Mouse (Mus musculus) activated CD4-positive, CD25-positive, alpha-beta regulatory T cell (primary cell): ENCODE results near the gene Vmn2r54. TPM values are rescaled to one million over a fixed set of nuclear protein-coding genes. Genes with fewer than 3 reads are reported as not detected.

ENCODE experiments used
- polyA plus RNA-seq, 2 experiments: library from polyadenylated mRNA; unstranded; fragments of 100-300 nt; shearing (Covaris generic); gene quantifications; one replicate each; pipeline ENCODE4 v1.2.1; 2017

Vmn2r54 gene
- not detected for polyA plus RNA-seq

GRCm38 (mm10) chr7:12640219-12640618 is at the start of gene Vmn2r54:
Gene Vmn2r54, minus strand, starts transcription at chr7:12640319.

GRCm38 (mm10) chr7:12684903-12685302 is 44.8 kb upstream of the Vmn2r54 start, which contains the start of gene Vmn2r55:
Gene Vmn2r55, minus strand, starts transcription at chr7:12685003.

GRCm38 (mm10) chr7:12608688-12609087 is 31.4 kb downstream of the Vmn2r54 start, which contains the start of gene Vmn2r53:
Gene Vmn2r53, minus strand, starts transcription at chr7:12608788.

Other genes with a start within 250 kb of the Vmn2r54 start
- 1 to 10 TPM; 1.7 to 2.3 TPM for gene Zfp551, start 217.6 kb downstream of the Vmn2r54 start, polyA plus RNA-seq
- 1 to 10 TPM; 7.2 to 8.5 TPM for gene Zfp606, start 162.0 kb downstream of the Vmn2r54 start, polyA plus RNA-seq
- gene 2900092C05Rik, start 127.8 kb downstream of the Vmn2r54 start, polyA plus RNA-seq: not detected
- gene Vmn2r53, start 31.5 kb downstream of the Vmn2r54 start, polyA plus RNA-seq: under 1 TPM; 0.02 to 0.11 TPM
- gene Vmn2r55, start 44.7 kb upstream of the Vmn2r54 start, polyA plus RNA-seq: not detected
- gene Vmn2r56, start 94.7 kb upstream of the Vmn2r54 start, polyA plus RNA-seq: under 1 TPM in 1 of 2 experiments, not detected in 1; 0.14 TPM
- gene Zscan18, start 163.3 kb upstream of the Vmn2r54 start, polyA plus RNA-seq: 1 to 10 TPM in 1 of 2 experiments, under 1 TPM in 1; 0.31 to 1.8 TPM
- gene Zfp329, start 178.5 kb upstream of the Vmn2r54 start, polyA plus RNA-seq: 10 to 100 TPM; 13.2 to 14.9 TPM
- gene Zfp110, start 194.4 kb upstream of the Vmn2r54 start, polyA plus RNA-seq: 10 to 100 TPM; 47.8 to 63.7 TPM
- 1 to 10 TPM; 3.3 to 4.0 TPM for gene Zfp128, start 240.9 kb upstream of the Vmn2r54 start, polyA plus RNA-seq